Mouse (Mus musculus): ENCODE results near the gene Pparg. TPM values are rescaled to one million over a fixed set of nuclear protein-coding genes. Genes with fewer than 3 reads are reported as not detected.
A peak's percentile ranks its signal among the peaks of the same experiment; 100 is the strongest.

Pparg gene
- total RNA-seq, 1 experiment from 2014 or later = 133 TPM

DNA sequence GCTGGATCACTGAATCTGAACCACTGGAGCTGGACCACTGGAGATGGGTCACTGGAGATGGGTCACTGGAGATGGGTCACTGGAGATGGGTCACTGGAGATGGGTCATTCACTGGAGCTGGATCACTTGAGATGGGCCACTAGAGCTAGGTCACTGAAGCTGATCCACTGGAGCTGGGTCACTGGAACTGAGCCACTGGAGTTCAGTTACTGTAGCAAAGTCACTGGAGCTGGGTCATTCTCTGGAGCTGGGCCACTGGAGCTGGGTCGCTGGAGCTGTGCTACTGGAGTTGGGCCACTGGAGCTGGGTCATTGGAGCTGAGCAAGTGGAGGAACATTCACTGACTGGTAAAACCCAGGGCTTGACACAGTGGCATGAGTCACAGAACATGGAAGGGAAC lies 145.7 kb downstream of the Pparg start:
- no peak for DNase-seq

DNA sequence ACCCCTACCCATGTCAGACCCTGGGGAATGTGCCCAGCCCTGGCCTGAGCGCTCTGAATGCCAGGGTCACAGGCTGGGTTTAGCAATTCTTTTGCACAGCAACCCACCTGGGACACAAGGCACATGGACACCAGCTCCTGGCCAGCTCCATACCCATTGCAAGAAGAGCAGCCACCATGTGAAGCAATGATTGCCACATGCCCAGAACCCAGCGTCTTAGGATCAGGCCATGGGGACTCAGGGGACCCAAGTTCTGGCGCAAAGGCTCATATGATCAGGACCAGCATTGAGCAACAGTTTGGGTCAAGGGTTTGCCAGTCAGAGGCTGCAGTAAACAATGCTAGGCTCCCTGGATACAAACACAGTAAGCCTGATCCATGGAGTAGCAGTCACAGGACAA lies 150.7 kb downstream of the Pparg start:
- DNase-seq = peak; percentile 73

DNA sequence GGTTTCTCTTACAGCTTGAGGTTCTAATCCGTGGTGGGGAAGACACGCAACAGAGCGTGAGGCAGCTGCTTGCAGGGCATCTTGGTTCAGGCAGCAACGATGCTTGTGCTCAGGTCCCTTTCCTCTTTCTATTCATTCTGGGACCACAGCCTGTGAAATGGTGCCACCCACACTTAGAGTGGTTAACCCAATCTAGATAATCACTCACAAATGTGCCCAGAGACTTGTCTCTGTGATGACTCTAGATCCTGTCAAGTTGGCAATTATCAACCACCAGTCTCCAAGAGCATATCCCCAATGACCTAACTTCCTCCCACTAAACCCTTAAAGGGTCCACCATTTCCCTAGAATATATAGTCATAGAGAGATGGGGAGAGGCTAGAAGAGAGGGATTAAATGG lies 152.5 kb downstream of the Pparg start:
- no peak for DNase-seq

DNA sequence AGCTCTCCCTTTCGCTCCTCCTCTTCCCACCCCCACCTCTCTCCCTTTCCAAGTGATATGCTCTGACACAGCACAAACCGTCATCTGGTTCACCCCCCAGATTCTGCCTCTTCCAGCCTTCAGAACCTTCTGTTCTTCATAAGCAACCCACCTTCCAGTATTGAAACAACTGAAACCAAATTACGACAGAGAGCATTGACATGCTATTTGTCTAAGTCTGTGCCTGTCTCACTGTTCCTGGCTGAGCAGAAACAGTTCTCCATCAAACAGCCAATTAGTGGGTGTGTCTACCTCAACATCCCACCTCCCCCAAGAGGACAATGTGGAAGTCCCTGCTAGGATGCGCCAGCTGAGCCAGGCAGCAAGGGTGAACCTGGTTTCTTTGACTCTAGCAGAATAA lies 157.2 kb downstream of the Pparg start:
- no peak for DNase-seq

DNA sequence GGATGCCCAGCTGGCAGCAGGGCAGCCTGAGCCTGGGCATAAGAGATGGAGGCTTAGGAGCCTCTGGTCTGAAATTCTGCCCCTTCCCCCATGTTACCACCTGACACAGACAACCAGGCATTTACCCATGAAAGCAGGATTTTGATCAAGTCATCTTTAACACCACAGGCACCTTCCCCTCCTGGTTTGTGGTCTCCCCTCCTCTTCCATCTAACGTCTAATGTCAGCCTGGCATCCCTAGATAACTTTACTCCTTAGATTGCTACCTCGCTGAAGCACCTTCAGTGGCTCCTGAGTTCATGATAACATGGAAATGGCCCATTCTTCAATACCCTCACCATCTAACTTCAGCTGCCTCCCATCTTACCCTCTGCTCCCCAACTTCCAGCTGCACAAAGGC lies 157.6 kb downstream of the Pparg start:
- no peak for DNase-seq

DNA sequence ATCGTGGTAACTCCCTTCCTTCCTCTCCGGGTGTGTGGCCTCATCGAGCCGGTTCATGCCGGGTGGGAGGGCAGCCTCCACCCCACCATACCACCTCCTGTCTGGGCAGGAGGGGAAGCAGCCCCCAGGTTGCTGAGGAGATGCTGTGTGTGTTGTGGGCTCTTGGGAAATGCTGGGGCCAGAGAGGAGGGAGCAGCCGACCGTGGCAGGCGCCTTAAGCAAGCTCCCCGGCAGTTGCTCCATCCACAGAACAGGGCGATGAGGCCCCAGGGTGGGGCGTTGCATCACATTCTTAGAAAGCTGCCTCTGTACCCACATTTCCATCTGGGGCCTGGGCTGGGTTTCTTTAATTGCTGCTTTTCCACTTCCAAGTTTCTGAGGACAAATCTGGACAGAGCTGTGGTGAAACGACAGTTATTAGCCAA lies 158.5 kb downstream of the Pparg start:
- DNase-seq = peak; percentile 78

DNA sequence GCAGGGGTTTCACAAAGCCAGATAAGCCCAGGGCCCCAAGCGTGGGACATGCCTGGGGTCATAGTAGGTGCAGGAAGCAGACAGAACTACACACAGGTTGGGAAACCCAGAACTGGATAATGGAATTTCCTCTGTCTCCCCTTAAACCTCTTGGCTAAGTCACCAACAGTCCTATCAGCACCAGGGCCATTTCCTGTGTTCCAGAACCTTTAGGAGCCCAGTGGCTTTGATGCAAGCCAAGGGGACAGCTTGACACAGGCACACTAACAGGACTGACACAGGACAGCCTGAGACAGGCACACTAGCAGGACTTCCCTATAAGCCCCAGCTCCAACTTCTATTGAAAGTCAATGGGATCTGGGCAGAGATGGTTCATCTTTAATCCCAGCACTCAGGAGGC lies 161.2 kb downstream of the Pparg start:
- DNase-seq = no peak

DNA sequence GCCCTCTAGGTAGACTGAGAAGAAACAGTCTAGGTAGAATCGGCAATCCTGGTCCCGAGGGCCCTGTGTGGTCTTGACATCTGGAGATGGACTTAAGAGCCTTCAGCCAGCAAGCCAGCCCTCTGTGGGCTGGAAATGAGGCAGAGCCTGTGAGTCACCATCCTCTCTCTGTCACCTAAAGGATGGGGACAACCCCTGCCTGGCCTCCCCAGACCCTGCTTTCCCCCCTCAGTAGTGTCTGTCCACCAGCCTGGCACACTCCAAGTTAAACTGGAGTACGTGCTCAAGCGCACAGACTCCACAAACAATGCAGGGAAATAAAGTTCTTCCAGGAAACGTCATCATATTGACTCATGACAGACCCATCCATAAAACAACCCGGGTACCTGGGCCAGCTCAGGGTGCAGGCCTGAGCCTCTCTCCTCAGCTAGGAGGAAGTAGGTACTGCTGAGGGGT lies 162.0 kb downstream of the Pparg start:
- DNase-seq = no peak

DNA sequence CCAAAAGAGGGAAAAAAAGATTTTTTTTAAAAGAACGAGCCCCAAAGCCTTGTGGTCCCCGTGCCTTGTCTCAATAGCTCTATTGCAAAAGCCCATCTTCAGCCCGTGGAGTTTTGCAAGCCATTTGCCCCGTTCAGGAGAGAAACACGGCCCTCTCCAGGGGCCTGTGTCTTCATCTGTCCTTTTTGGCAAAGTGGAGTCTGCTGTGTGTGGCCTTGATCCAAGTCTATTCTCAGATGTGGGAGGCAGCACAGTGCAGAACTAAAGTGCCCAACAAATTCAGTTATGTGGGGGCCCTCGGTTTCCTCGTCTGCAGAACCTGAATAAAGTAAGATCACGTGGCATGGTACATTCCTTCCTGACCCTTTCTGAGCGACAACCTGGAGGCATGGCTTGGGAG lies 162.4 kb downstream of the Pparg start:
- peak; percentile 71 for DNase-seq

DNA sequence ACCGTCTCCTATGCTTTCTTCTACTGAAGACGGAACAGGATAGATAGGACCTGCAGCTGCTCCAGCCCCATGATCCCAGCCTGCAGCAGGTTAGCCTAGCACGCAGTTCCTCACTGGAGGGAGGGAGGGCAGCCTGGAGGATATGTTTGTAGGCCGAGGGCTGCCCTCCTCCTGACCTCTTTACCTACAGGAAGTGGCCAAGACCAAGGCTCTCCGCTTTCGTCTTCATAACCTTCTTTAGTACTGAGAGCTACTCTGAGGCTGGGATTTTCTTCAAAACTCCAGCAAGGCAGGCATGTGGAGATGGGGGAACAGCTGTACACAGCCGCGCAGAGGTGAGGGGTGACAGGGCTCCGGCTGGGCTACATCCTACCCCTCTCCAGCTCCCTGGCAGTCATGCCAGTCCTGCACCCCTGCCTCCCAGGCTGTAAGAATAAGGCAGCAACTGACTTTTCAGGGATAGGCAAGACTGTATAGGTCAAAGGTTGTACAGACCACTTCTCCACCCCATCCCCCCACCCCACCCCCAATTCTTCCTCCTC lies 163.8 kb downstream of the Pparg start:
- DNase-seq = no peak

DNA sequence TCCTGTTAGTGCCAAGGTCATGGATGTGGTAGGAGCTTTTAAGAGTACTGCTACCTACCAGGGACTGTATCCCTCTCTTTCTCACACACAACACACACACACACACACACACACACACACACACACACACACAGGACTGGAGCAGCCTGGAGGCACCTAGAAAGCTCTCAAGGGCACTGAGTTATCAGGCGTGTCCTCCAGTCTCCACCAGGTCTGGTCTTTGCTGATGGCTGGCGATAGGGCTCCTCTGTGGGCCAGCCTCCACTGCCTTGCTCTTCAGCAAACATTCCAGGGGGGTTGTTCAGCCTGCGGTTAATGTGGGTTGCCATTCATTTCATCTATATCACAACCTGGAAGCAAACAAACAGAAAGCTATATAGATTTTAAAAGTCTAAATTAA lies 166.7 kb downstream of the Pparg start:
- DNase-seq = no peak

DNA sequence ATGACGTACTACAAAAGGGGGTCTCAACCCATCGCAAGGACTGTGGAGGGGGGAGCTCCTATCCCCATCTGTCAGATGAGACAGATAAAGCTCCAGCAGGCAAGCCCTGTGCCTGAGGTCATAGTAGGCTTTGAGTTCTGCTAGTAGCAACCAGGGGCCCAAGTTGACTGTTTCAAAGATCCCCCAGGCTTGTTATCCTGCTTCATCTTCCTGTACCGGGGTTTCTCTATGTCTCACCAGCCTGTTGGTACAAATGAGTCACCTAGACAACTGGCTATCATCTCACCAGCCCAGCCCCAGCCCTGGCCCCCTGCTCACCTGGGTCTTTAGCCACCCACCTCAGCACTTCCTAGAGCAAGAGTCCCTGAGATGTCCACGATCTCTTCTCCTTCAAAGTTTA lies 167.6 kb downstream of the Pparg start:
- DNase-seq = no peak

DNA sequence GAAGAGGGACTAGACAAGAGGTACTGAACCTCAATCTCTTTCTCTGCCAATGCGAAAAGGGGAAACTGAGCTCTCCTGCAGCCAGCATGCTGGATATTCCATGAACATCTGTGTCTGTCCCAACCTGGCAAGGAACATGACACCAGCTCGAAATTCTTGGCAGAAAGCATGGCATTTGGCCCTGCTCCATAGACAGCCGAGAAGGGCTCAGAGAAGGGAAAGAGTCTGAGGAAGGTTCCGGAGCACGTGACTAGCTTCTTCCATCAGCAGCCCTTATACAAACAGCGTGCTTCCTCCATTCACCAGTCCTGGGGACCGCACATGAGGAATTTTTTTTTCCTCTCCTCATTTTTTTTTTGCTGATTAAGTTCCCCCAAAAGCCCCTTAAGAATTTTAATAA lies 173.9 kb downstream of the Pparg start:
- DNase-seq = peak; percentile 76

DNA sequence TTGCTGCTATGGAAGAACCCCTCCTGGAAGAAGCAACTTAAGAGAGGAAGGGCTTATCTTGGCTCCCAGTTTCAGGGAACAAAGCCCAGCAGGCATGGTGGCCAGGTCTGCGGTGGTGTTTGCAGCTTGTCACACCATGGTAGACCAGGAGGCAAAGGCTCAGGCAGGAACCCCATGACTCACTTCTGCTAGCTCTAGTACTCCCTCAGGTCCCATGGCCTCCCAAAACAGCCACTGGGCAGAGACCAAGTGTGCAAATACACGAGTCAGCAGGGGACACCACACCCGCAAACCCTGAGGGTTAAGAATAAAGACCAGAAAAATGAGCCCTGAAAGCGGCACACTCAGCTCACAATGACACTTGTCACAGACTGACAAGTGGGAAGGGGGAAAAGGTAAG lies 175.4 kb downstream of the Pparg start:
- DNase-seq = no peak

DNA sequence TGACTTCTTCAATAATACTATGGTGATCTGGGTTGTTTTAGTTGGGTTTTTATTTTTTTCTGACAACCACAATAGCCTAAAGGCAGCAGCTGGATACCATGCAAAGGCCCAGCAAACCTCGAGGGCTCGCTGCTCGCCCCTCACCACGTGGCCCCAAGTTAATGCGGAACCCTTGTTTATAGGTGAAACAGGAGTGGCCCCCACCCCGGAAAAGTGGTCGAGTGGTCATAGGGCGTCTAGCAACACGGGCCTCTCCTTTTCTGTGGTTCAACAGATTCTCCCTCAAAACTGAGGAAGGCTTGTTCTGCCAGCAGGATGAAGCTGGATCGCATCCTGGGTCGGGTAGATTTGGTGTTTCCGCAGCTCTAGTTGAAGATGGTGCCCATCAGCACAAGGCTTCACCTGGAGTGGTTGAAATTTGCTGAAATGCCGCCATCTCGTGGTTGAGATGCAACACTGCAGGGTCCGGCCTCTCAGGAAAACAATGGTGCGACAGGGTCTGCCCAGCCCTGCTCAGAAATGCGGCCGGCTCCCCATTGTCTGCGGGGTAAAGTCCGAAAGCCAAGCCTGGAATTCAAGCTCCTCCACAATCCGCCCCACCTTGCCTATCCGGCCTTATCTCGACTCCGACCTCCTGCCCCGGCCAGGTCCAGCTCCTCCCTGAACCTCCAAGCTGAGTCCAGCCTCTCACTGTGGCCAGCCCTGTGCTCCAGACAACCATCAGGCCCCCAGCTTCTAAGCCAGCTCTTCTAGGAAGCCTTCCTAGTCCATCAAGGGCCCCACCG lies 178.1 kb downstream of the Pparg start:
- DNase-seq = peak; percentile 87

Other genes with a start within 250 kb of the Pparg start
- 18.9 and 32.4 TPM in 2 replicates for gene Syn2, start 226.0 kb upstream of the Pparg start, total RNA-seq (2021)
- not detected in 2 replicates for gene Gm17482, start 133.6 kb upstream of the Pparg start, total RNA-seq (2021)
- gene Timp4, start 108.7 kb upstream of the Pparg start, total RNA-seq (2021) = 24.6 and 36.6 TPM in 2 replicates
- gene Tsen2, start 183.7 kb downstream of the Pparg start, total RNA-seq (2021) = 10.6 and 12.4 TPM in 2 replicates
- gene Mkrn2os, start 231.6 kb downstream of the Pparg start, total RNA-seq (2021) = 0.15 TPM in 1 of 2 replicates, not detected in the other
- gene Mkrn2, start 241.0 kb downstream of the Pparg start, total RNA-seq (2021) = 36.2 and 36.6 TPM in 2 replicates